Mouse (Mus musculus): ENCODE results near the gene Ptpre.

GRCm38 (mm10) chr7:135601607-135602006 is 64.3 kb downstream of the Ptpre start:
- TF ChIP-seq POLR2AphosphoS2 (IDR thresholded peaks at IDR 0.05; ENCODE audit: insufficient read length, low read depth) (no peak), POLR2A (IDR thresholded peaks at IDR 0.05; ENCODE audit: insufficient read length, low read depth) (no peak), E2F4 (IDR thresholded peaks at IDR 0.05; ENCODE audit: insufficient read depth) (no peak), MAX (IDR thresholded peaks at IDR 0.05; ENCODE audit: low read depth) (no peak), USF1 (IDR thresholded peaks at IDR 0.05; ENCODE audit: low read depth) (no peak), TCF12 (IDR thresholded peaks at IDR 0.05; ENCODE audit: insufficient read depth, poor library complexity, severe bottlenecking) (no peak), MYOG (IDR thresholded peaks at IDR 0.05; ENCODE audit: control insufficient read depth in 1 of 3, insufficient read depth in 1 of 3, insufficient read length in 2 of 3, low read depth in 2 of 3) (no peak), CEBPB (IDR thresholded peaks at IDR 0.05; ENCODE audit: insufficient read depth, poor library complexity, severe bottlenecking) (no peak), MYOD1 (IDR thresholded peaks at IDR 0.05; ENCODE audit: control insufficient read depth in 1 of 3, insufficient read length in 2 of 3, low read depth in 2 of 3) (no peak), REST (IDR thresholded peaks at IDR 0.05; ENCODE audit: insufficient read depth, insufficient read length) (no peak), TCF3 (IDR thresholded peaks at IDR 0.05; ENCODE audit: insufficient read length, low read depth) (no peak), SRF (IDR thresholded peaks at IDR 0.05; ENCODE audit: control insufficient read depth, insufficient read length, low read depth) (no peak)

Measured in myocyte (in vitro differentiated cells).